Mouse (Mus musculus) cerebellum, adult (tissue): ENCODE results near the gene Ncstn.
A peak's percentile ranks its signal among the peaks of the same experiment; 100 is the strongest.

Source experiments
- ATAC-seq: cut with Nextera tagmentation; 2 replicates; pipeline ENCODE4 v1.9.2; 2017; ENCODE audit warnings: mild to moderate bottlenecking, moderate library complexity, mixed read lengths; ENCODE audit not compliant: insufficient number of reproducible peaks, low FRiP score, low TSS enrichment

The Ncstn gene

DNA sequence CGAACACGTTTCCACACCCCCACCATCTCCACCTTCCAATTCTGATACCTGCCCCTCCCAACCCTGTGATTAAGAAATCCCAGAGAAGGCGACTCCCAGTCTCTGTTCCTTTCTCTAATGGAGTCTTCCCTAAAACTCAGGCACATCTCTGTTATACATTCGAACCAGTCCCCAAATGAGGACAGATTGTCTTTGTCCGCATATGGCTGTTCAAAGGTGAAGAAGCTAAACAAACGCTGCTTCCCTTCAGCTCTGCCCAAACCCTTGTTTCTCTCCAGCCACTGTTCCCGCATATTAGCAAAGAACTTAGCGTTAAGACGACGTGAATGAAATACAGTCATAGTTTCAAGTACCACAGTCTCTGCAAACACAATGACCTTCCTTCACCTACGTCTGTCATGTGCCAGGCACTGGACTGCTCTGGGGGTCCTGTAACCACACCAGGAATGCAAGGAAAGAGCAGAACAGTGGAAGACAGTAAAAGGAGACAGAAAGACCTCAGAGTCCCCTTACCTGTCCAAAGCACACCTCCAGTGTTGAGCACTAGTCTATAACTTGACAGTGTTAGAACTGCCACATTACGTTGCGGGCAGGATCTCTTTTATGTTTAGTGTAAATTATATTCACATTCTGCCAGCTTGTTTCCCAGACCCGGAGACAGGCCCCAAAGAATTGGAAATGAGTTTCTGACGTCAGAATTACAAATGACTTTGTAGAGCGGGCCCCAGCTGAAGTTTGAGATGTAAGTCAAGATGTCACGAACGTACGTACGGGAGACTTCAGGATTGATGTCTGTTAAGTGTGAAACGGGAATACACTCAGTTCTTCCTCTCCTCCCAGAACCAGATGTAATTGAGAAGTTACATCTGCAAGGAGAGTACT is 54.0 kb downstream of the Ncstn start, which contains the start of gene Vangl2:
Gene Vangl2, minus strand, starts transcription at position 51 of the 882 bp plus-strand sequence.
- ATAC-seq, result no peak

DNA sequence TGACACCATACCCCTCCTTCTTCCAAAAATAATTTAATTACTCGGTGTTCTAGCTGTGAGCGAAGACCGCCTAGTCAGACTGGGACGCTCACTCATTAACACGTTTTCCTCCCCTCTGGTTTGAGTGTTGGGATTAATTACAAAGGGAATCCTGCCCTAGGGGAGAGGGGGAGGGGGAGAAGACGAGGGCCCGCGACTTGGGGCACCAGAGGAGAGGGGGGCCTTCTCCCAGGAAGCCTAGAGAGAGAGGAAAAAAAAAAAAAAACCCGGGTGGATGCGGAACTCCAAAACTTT is 54.8 kb downstream of the Ncstn start:
- peak; percentile 37 for ATAC-seq

- peak; percentile 80 for ATAC-seq
Measured at GRCm38 (mm10) chr1:172027010-172027808, 55.4 kb downstream of the Ncstn start.

GRCm38 (mm10) chr1:172026201-172026901 is 56.2 kb downstream of the Ncstn start:
- peak; percentile 24; the same call in 1 of the 2 replicates for ATAC-seq

DNA sequence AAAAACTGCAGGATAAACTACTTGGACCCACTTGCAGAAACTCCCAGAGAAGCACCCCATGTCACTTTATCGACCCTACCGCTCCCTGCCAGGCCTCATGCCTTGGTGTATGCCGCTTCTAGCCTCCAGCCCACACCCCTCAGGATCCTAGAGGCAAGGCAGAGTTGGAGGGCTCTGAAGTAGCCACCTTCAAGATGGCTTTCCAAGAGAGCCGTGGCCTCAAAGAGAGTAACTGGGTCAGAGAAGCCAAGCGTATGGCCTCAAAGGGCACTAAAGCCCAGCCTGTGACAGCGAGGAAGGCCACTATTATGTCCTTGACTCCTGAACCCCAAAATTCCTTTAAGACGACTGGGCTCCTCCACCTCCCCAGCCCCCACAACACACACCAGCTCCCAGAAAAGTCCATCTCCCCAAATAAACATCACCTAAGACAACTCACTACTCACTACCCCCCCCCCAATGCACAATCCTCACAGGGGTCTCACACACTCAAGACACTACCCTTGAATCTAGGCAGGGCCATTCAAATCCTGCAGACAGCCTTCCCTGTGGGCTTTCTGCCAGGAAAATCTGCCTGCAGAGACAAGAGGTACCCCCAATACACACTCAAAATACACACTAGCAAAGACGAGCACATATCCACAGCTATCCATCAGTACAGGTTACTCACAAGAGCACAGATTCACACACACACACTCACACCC is 57.2 kb downstream of the Ncstn start:
- no peak for ATAC-seq

DNA sequence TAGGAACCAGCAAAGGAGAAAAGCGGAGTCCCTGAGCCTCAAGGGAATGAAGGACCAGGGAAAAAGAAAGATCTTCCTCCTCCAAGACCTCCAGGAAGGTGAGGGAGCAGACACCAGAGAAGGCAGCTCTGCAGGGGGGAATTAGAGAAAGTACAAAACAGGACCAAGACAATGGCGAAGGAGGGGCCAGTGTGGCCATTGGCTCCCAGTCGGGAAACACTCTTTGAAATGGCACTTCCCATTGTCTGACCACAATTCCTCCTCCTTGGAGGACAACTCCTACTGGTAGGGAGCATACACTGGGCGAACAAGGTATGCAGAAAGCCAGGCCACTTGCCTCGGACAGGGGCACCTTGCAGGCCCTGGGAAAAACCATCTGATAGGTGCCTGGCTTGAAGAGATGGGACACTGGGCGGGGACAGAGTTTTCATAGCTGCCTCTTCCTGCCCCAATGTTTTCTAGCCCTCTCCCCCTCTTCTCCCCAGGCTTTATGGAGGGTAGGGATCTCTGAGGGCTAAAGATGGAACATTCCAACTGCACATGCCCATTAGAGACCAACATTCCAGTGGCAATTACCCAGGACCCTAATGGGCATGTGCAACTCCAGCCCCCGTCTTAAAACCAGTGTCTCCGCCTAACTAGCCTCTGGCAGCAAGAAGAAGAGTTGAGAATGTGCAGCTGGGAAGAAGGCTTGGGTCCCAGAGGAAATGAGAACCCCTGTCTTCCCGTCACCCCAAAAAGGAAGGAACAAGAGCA is 58.3 kb downstream of the Ncstn start:
- no peak for ATAC-seq

DNA sequence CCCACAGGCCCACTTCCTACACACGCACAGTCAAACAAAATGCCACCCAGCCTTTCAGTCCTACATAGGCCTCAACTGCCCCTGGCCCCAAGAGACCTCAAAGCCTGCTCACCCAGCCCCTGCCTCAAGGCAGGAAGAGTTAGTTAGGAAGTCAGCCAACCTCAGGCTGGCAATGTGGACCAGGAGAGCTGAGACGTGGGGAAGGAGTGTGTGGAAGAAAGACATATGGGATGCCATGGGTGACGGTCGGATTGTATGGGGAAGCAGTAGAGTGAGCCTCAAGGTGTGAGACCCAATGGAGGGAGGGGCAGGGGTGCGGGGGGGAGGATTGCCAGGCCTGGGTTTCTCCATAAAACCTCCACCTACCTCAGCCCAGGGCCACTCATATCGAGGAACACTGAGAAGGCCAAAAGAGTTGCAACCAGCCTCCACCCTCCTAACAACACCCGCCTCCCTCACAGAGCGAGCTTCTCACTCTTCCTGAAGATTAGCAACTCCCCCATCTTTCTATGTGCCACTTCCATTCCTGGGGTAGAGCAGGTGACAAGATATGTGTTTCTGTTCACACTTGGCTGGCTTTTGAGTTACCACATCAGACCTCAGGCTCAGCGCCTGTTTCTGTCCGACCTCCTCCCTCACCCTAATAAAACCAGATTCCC is 62.6 kb downstream of the Ncstn start:
- ATAC-seq, result no peak

DNA sequence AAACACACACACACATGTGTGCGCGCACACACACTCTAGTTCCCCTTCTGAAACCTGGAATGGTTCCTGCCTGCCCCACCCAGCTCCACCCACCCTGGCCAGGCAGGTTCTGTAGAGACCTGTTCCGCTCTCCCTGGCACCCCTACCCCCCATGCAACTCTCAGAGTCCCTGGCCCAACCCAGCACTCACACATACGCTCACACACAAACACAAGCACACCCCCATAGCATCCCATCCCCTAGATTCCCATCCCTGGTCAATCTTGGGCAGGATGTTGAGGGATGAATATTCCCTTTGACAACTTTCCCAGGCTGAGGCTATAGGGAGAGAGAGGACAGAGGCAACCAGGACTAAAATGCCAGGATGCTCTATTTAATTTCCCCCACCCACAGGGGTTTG is 63.3 kb downstream of the Ncstn start:
- ATAC-seq, result no peak

DNA sequence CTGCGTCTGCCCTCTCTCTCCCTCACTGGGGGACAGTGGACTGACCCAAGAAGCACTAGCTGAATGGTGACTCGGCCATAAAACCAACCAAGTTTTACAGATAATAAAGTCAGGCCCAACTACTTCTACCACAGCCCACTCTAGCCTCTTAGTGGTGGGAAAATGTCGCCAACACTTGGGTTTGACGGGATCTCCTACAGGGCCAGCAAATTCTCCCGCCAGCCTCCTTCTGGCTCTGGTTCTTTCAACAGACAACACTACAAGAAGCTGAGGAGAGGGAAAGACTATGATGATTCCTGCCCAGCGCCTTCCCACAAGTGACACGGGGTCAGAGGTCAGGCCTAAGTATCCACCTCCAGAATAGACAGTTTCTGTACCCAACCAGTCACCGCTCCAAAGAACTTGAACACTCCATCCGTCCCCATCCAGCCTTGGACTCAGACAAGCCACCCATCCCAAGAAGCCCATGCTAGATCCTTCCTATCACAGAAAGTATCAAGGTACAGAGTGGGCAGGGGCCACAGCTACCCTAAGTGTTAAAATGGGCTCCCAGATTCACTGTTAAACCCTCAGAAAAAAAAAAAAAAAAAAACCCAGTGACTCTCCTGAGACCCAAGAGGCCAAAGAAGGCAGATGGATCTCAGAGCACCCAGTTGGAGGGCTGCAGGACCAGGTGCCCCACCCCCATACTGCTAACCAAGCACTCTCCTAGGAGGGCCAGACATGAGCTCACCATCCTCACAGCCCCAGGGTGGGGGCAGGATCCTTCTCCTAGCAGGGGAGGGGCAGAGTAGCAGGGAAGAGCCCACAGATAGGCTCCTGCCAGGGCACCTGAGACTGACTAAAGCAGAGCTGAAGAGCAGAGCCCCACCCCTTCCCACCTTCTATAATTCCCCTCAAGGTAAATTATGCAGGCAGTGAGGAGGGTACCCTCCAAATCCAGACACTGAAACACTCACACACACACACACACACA is 64.0 kb downstream of the Ncstn start:
- no peak for ATAC-seq

DNA sequence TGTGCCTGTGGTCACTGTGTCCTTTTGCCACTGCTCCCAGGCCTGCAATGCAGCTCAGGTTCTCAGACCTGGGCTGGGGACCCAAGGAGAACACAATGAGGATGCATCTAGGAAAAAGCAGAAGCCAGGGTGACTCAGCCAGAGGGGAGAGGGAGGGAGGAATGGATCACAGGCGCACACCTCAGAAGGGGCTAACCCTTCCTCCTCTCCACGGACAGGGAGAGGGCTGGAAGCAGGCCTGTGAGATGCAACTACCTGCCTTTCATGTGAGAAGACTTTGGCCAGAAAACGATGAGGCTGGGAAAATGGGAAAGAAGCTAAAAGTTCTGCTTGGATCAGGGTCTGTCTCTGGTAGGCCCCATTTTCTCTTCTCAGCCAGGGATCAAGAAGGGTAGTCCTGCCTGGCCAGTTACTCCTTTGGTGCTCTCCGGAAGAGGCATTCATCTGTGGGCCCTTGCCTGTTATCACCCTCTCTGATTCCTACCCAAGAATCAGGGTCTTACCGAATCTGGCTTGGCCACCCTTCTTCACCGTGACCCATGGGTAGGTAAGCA is 65.0 kb downstream of the Ncstn start:
- no peak for ATAC-seq

DNA sequence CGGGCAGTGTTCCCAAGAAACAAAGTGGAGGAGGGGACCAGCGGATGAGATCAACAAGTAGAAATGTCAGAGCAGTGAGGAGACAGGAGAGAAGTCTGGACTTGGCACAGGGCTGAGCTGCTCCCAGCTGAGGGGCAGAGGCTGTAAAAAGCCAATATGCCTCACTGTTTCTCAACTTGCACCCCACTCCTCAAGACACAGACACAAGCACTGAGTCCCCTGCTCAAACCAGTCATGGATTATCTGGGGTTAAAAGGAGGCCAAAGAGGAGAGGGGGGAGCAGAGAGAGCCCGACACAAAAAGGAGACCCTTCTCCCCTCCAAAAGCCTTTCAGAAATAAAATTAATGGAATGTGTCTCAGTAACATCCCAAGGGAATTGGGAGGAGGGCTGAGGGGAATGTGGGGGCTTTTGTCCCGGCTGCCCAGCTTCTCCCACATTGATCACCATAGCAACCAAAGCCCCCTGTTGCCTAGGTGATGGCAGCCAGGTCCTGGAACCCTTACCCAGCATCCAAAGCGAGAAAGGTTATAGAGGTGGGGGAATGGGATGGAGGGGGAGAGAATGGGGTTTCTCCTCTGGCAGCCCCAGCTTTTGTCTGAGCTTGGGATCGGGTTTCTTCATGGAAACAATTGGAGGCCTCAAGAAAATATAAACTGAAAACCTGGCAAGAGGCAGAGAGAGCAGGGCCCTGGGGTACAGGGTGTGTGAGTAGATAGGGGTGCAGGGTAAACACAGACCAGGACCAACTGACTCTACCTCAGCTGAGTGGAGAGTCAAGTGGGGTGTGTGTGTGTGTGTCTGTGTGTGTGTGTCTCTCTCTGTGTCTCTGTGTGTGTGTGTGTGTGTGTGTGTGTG is 65.7 kb downstream of the Ncstn start:
- ATAC-seq, result no peak

GRCm38 (mm10) chr1:172016031-172016430 is 66.6 kb downstream of the Ncstn start:
- ATAC-seq, result no peak
